Mouse (Mus musculus) ES-Bruce4 (cell line): ENCODE results near the gene Ano4.
A peak's percentile ranks its signal among the peaks of the same experiment; 100 is the strongest.

Experiments
- CTCF ChIP-seq: IDR thresholded peaks from one replicate; pipeline ENCODE4 v1.8.1; 2011; ENCODE audit warnings: low read depth, low read length
- POLR2A ChIP-seq: IDR thresholded peaks from one replicate; pipeline ENCODE4 v1.8.1; 2011; ENCODE audit warnings: low read length; ENCODE audit not compliant: insufficient read depth

DNA sequence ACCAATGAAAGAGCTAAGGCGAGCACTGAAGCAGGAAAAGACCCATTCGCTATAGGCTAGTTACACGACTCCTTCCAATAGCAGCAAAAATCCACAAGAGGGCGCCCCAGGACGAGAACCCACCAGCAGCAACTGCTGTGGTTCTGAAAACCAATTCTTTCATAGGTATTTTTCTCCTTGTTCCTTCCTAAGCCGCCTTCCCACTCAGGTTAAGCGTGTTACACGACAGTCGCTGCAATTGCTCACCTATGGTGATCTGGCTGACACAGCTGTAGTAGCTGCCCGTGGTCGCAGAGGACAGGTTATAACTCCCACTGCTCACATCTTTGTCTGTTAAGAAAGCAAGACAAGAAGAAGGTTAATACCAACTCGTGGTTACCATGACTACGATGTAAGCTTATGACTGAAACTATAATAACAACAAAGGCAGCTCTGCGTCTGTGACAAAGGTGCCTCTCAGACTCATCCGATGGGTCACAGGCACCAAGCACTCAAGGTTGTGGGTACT, 17.5 kb downstream of the Ano4 start:
- TF ChIP-seq POLR2A (no peak), CTCF (peak; percentile 74)
